Mouse (Mus musculus): Measurements from ENCODE around the gene Yipf2. TPM values are rescaled to one million over a fixed set of nuclear protein-coding genes. Genes with fewer than 3 reads are reported as not detected.
A peak's percentile ranks its signal among the peaks of the same experiment; 100 is the strongest.

The Yipf2 gene
- polyA plus RNA-seq (2012; rRNA removed) (19.6 and 24.0 TPM in 2 replicates), polyA plus RNA-seq (2014; fragmentation: Nextera tagmentation; extraction: Ambion mirVana) (18.1 and 23.6 TPM in 2 replicates)

DNA sequence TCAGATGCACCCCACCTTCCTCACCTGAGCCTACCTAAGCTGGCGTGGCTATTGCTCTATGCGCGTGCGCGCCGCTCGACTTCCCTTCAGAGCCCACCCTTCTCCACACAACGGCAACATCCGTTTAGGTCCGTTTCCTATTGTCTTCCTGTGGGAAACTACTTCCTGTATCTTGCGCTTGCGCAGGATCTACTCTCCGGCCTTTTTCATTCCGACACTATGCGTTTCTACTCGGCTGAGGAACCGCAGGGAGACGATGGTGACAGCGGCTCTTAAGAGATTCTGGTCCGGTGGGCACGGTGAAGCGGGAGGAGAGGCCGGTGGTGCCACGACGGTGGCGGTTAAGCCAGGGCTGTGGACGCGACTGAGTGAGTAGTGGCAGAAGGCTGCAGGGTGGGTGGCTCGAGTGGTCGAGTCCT is at the start of gene Yipf2, which contains the start of gene Timm29:
Gene Yipf2, minus strand, starts transcription at position 126 of the 419 bp plus-strand sequence.
Gene Timm29, plus strand, starts transcription at position 20 of the 419 bp plus-strand sequence.
- WGBS: under 1% methylated on average over 30 of the region's 30 CpGs
- Histone ChIP-seq H3K4me1 (ENCODE audit: control insufficient read depth, insufficient read depth, low read length) (peaks cover 15% of the 10 kb centered on the region; the same call in 1 of the 2 replicates), H3K4me3 (replicated peaks; ENCODE audit: low read length) (peak within 1 kb of the TSS; percentile 90), H3K27me3 (ENCODE audit: control insufficient read depth, insufficient read depth, low read length) (no peaks in the 10 kb centered on the region), H3K9me3 (ENCODE audit: control insufficient read depth, low read length) (no peaks in the 10 kb centered on the region), H3K9ac (ENCODE audit: low read depth, low read length, severe bottlenecking) (peak within 1 kb of the TSS; percentile 88), H3K4me2 (replicated peaks; ENCODE audit: low read depth, low read length, severe bottlenecking) (peak within 1 kb of the TSS; percentile 84), H3K36me3 (ENCODE audit: control insufficient read depth, insufficient read depth, low read length) (peaks cover 55% of the 10 kb centered on the region), H3K27ac (replicated peaks; ENCODE audit: low read depth, low read length) (peak within 1 kb of the TSS; percentile 71)
- TF ChIP-seq POLR2A (IDR thresholded peaks at IDR 0.05; ENCODE audit: borderline replicate concordance, extremely low read depth, insufficient read depth, insufficient read length): no peak
- ATAC-seq (ENCODE audit: low FRiP score, low read depth) (peak; percentile 90), DNase-seq (ENCODE audit: low spot score) (peak; percentile 98)

- ATAC-seq (ENCODE audit: low FRiP score, low read depth) (no peak), DNase-seq (ENCODE audit: low spot score) (no peak)
- Histone ChIP-seq H3K27me3 (ENCODE audit: control insufficient read depth, insufficient read depth, low read length) (no peaks in the 10 kb centered on the region), H3K9me3 (ENCODE audit: control insufficient read depth, low read length) (no peaks in the 10 kb centered on the region), H3K27ac (replicated peaks; ENCODE audit: low read depth, low read length) (no peak overlapping the region), H3K36me3 (ENCODE audit: control insufficient read depth, insufficient read depth, low read length) (peaks cover 100% of the 10 kb centered on the region), H3K9ac (ENCODE audit: low read depth, low read length, severe bottlenecking) (no peak overlapping the region), H3K4me2 (replicated peaks; ENCODE audit: low read depth, low read length, severe bottlenecking) (no peak overlapping the region), H3K4me3 (replicated peaks; ENCODE audit: low read length) (no peak overlapping the region), H3K4me1 (ENCODE audit: control insufficient read depth, insufficient read depth, low read length) (no peaks in the 10 kb centered on the region)
- 94% methylated on average over 11 of the region's 11 CpGs for WGBS
- TF ChIP-seq POLR2A (IDR thresholded peaks at IDR 0.05; ENCODE audit: borderline replicate concordance, extremely low read depth, insufficient read depth, insufficient read length): no peak
Measured at GRCm38 (mm10) chr9:21639031-21639430, 46.4 kb upstream of the Yipf2 start.

- Histone ChIP-seq H3K9me3 (ENCODE audit: control insufficient read depth, low read length) (no peaks in the 10 kb centered on the region), H3K4me2 (replicated peaks; ENCODE audit: low read depth, low read length, severe bottlenecking) (no peak overlapping the region), H3K4me1 (ENCODE audit: control insufficient read depth, insufficient read depth, low read length) (no peaks in the 10 kb centered on the region), H3K27me3 (ENCODE audit: control insufficient read depth, insufficient read depth, low read length) (no peaks in the 10 kb centered on the region), H3K27ac (replicated peaks; ENCODE audit: low read depth, low read length) (no peak overlapping the region), H3K36me3 (ENCODE audit: control insufficient read depth, insufficient read depth, low read length) (peaks cover 83% of the 10 kb centered on the region), H3K4me3 (replicated peaks; ENCODE audit: low read length) (no peak overlapping the region), H3K9ac (ENCODE audit: low read depth, low read length, severe bottlenecking) (no peak overlapping the region)
- WGBS: 38% methylated on average over 7 of the region's 7 CpGs
- TF ChIP-seq POLR2A (IDR thresholded peaks at IDR 0.05; ENCODE audit: borderline replicate concordance, extremely low read depth, insufficient read depth, insufficient read length): no peak
- DNase-seq (ENCODE audit: low spot score): peak; percentile 25
- no peak for ATAC-seq (ENCODE audit: low FRiP score, low read depth)
Measured at GRCm38 (mm10) chr9:21635639-21636038, 43.0 kb upstream of the Yipf2 start.

DNA sequence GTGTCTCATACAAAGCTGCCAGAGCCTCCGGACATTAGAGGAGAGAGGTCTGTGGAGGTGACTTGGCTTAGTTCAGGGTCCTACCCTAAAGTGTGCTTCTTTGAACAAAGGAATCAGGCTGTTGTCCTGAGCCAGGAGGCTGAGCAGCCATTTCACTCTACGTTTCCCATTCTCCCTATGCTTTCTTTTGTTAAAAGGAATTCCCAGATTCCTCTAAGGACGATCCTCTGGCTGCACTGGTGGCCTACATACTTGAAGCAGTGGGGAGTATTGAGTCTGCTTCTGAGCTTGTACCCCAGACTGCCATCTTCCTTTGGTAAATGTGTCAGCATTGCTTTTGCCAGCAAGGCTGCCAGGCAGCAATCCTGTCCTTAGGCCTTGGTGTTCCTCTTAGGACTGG is 40.5 kb upstream of the Yipf2 start:
- Histone ChIP-seq H3K4me1 (ENCODE audit: control insufficient read depth, insufficient read depth, low read length) (no peaks in the 10 kb centered on the region), H3K27me3 (ENCODE audit: control insufficient read depth, insufficient read depth, low read length) (no peaks in the 10 kb centered on the region), H3K27ac (replicated peaks; ENCODE audit: low read depth, low read length) (no peak overlapping the region), H3K9me3 (ENCODE audit: control insufficient read depth, low read length) (no peaks in the 10 kb centered on the region), H3K36me3 (ENCODE audit: control insufficient read depth, insufficient read depth, low read length) (peaks cover 58% of the 10 kb centered on the region), H3K4me3 (replicated peaks; ENCODE audit: low read length) (no peak overlapping the region), H3K9ac (ENCODE audit: low read depth, low read length, severe bottlenecking) (no peak overlapping the region), H3K4me2 (replicated peaks; ENCODE audit: low read depth, low read length, severe bottlenecking) (no peak overlapping the region)
- TF ChIP-seq POLR2A (IDR thresholded peaks at IDR 0.05; ENCODE audit: borderline replicate concordance, extremely low read depth, insufficient read depth, insufficient read length): no peak
- no peak for DNase-seq (ENCODE audit: low spot score)
- ATAC-seq (ENCODE audit: low FRiP score, low read depth): no peak
- 81% methylated on average over 3 of the region's 3 CpGs for WGBS

DNA sequence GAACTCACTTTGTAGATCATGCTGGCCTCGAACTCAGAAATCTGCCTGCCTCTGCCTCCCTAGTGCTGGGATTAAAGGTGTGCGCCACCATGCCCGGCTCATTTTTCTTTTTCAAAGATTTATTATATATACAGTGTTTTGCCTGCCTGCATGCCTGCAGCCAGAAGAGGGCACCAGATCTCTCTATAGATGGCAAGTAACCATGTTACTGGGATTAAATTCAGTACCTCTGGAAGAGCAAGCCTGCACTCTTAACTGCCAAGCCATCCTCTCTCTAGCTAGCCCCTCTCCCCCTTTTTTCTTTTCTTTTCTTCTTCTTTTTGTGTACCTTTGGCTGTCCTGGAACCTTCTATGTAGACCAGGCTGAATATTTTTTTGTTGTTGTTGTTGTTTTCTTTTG is 38.0 kb upstream of the Yipf2 start:
- H3K4me3 ChIP-seq (replicated peaks; ENCODE audit: low read length): no peak overlapping the region
- H3K36me3 ChIP-seq (ENCODE audit: control insufficient read depth, insufficient read depth, low read length): peaks cover 34% of the 10 kb centered on the region
- 87% methylated on average over 3 of the region's 3 CpGs for WGBS
- H3K27me3 ChIP-seq (ENCODE audit: control insufficient read depth, insufficient read depth, low read length): no peaks in the 10 kb centered on the region
- H3K9ac ChIP-seq (ENCODE audit: low read depth, low read length, severe bottlenecking): no peak overlapping the region
- no peaks in the 10 kb centered on the region for H3K4me1 ChIP-seq (ENCODE audit: control insufficient read depth, insufficient read depth, low read length)
- ATAC-seq (ENCODE audit: low FRiP score, low read depth) (no peak), DNase-seq (ENCODE audit: low spot score) (no peak)
- TF ChIP-seq POLR2A (IDR thresholded peaks at IDR 0.05; ENCODE audit: borderline replicate concordance, extremely low read depth, insufficient read depth, insufficient read length): no peak
- H3K27ac ChIP-seq (replicated peaks; ENCODE audit: low read depth, low read length): no peak overlapping the region
- H3K9me3 ChIP-seq (ENCODE audit: control insufficient read depth, low read length): no peaks in the 10 kb centered on the region
- H3K4me2 ChIP-seq (replicated peaks; ENCODE audit: low read depth, low read length, severe bottlenecking): no peak overlapping the region

All from limb, embryonic 14.5 days (tissue).